In the genomic region with DNA sequence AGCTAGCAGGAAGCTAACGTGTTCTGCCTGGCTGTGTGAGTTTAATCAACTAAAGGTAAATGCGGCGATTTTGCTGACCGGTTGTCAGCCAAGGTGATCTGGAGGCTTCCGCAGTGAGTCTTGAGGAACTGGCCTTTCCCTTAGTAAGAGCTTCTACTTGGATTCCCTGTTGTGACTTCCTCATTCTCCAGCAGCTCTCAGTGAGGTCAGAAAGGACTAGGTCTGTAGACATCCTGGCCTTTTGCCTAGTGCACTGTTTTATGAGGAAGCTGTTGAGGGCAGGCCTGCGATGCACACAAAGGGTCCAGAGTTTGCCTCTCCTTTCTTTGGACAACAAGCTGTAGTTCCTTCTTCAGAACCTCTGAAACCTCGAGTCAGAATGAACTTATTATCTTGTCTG, we compare ENCODE assay signal across 10 mouse cellular contexts. TPM values are rescaled to one million over a fixed set of nuclear protein-coding genes. Genes with fewer than 3 reads are reported as not detected.
A peak's percentile ranks its signal among the peaks of the same experiment; 100 is the strongest.
DNase-seq lines count a peak whose midpoint lies in the region; ATAC-seq lines count a peak whose summit lies in the region.
"Had no signal": no experiment of that assay in that cellular context is flagged by ENCODE, and none has a peak within 500 bp of the region (broad histone marks: within the 10 kb centered on the region; RNA-seq: fewer than 3 reads in every experiment).

No protein-coding gene starts in this region.

- no peaks in the 10 kb centered on the region for H3K36me3 ChIP-seq in heart, embryonic 11.5 days (ENCODE audit: control insufficient read depth, insufficient read depth, low read length)
- H3K36me3 ChIP-seq in lung, embryonic 15.5 days: peaks cover 2% of the 10 kb centered on the region

- no peak for ATAC-seq in heart, embryonic 11.5 days (replicated peaks; ENCODE audit: insufficient number of reproducible peaks, low FRiP score, low TSS enrichment)
- ATAC-seq in lung, embryonic 15.5 days (ENCODE audit: borderline replicate concordance, extremely low read depth, low FRiP score, low TSS enrichment): no peak
- ATAC-seq: forebrain, postnatal 0 days had no signal

- H3K4me3 ChIP-seq in heart, embryonic 11.5 days (ENCODE audit: low read depth, low read length): no peak overlapping the region
- H3K4me3 ChIP-seq in lung, embryonic 15.5 days: no peak overlapping the region

- H3K27me3 ChIP-seq in heart, embryonic 11.5 days (ENCODE audit: control insufficient read depth, insufficient read depth, low read length): no peaks in the 10 kb centered on the region
- H3K27me3 ChIP-seq in lung, embryonic 15.5 days: no peaks in the 10 kb centered on the region

- H3K27ac ChIP-seq in heart, embryonic 11.5 days (ENCODE audit: low read depth, low read length): peak overlapping the region; percentile 83
- H3K27ac ChIP-seq in lung, embryonic 15.5 days: peak overlapping the region; percentile 96; the same call in 1 of the 2 replicates
- H3K27ac ChIP-seq: liver, embryonic 14.5 days had no signal

- H3K4me1 ChIP-seq in heart, embryonic 11.5 days (ENCODE audit: control insufficient read depth, insufficient read depth, low read length): peaks cover 11% of the 10 kb centered on the region; the same call in 1 of the 2 replicates
- peaks cover 15% of the 10 kb centered on the region for H3K4me1 ChIP-seq in lung, embryonic 15.5 days

- no peaks in the 10 kb centered on the region for H3K9me3 ChIP-seq in heart, embryonic 11.5 days (replicated peaks; ENCODE audit: control insufficient read depth, low read length)
- H3K9me3 ChIP-seq in lung, embryonic 15.5 days: no peaks in the 10 kb centered on the region

- no peak overlapping the region for H3K4me2 ChIP-seq in heart, embryonic 11.5 days
- H3K4me2 ChIP-seq in lung, embryonic 15.5 days: no peak overlapping the region

- WGBS in heart, embryonic 11.5 days (ENCODE audit: insufficient replicate concordance): 67% methylated on average over 7 of the region's 7 CpGs
- 73% methylated on average over 7 of the region's 7 CpGs for WGBS in lung, embryonic 15.5 days

- H3K9ac ChIP-seq in heart, embryonic 11.5 days (ENCODE audit: low read depth, low read length): no peak overlapping the region
- no peak overlapping the region for H3K9ac ChIP-seq in lung, embryonic 15.5 days
- H3K9ac ChIP-seq: forebrain, postnatal 0 days; liver, embryonic 14.5 days had no signal

- peak; percentile 33 for DNase-seq in kidney, adult 9 months
- DNase-seq in kidney, adult 18-20 months: no peak
- DNase-seq in 416B (ENCODE audit: low read depth): peak; percentile 69
- no peak for DNase-seq in thymus, postnatal 4 days
- DNase-seq in thymus, postnatal 25 days: no peak
- no peak for DNase-seq in frontal cortex, postnatal 36 days (ENCODE audit: low spot score in 2 of 2)
- DNase-seq: forebrain, postnatal 0 days had no signal

RNA-seq across cellular contexts. Expression of gene Bcar3, which starts 3.2 kb away (rescaled TPM):
- 6.4 and 8.7 TPM in 2 replicates for polyA plus RNA-seq in heart, embryonic 11.5 days (2014; fragmentation: Nextera tagmentation; extraction: Ambion mirVana)
- polyA plus RNA-seq in lung, embryonic 15.5 days (2015; fragmentation: Nextera tagmentation; extraction: Ambion mirVana): 14.7 and 16.2 TPM in 2 replicates

RNA-seq across cellular contexts. Expression of gene Dnttip2, which starts 16.5 kb away (rescaled TPM):
- 58.7 and 59.9 TPM in 2 replicates for polyA plus RNA-seq in heart, embryonic 11.5 days (2014; fragmentation: Nextera tagmentation; extraction: Ambion mirVana)
- 60.5 and 67.8 TPM in 2 replicates for polyA plus RNA-seq in lung, embryonic 15.5 days (2015; fragmentation: Nextera tagmentation; extraction: Ambion mirVana)

RNA-seq across cellular contexts. Expression of gene Gclm, which starts 45.3 kb away (rescaled TPM):
- polyA plus RNA-seq in heart, embryonic 11.5 days (2014; fragmentation: Nextera tagmentation; extraction: Ambion mirVana): 89.1 and 112 TPM in 2 replicates
- 90.6 and 103 TPM in 2 replicates for polyA plus RNA-seq in lung, embryonic 15.5 days (2015; fragmentation: Nextera tagmentation; extraction: Ambion mirVana)

Comparison
In these comparisons a context has a peak if more than half of its experiments do, and no peak if none do; other contexts are left out.
1. DNase-seq: peak in kidney, adult 9 months (single experiment) and 416B (single experiment); none in kidney, adult 18-20 months (single experiment), thymus, postnatal 4 days (single experiment), thymus, postnatal 25 days (single experiment) and frontal cortex, postnatal 36 days (0 of 2).